In the genomic region with DNA sequence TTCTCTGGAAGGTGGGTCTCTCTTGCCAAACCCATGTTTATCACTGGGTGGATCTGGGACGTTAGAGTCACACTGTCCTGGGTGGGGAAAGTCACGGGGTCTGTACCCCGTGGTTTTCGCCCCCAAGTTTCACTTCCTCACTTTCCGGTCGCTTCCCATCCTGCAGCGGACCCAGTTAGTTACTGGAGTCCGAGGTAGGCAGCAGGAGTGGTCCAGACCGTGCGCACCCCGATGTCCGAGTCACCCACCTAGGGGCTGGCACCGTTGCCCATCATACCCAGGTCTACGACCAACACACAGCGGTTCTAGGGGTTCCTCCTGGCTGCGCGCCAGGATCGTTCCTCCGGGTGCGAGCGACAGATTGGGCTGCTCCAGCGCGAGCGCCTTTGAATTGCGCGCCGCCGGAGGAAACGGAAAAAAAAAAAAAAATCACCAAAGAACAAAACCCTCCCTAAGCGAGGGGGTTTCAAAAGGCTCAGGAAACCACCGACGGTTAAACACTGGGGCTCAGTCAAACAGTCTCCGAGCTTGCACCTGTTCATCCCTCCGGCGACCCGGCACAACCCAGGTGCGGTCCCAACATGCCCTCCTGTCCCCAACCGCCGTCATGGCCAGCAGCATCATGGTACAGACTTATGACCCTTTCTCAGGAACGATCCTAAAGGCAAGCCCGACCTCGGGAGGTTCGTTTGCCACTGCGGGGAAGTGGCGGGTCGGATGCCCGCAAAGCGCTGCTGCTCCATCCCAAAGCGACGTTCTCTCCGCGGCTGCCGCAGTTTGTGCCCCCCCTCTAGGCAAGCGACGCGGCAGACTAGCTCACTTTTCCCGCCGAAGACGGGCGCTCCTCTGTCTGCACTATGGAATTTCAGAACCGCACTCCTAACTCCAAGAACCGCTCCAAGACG, we compare ENCODE assay signal across 7 mouse cellular contexts. TPM values are rescaled to one million over a fixed set of nuclear protein-coding genes. Genes with fewer than 3 reads are reported as not detected.
DNase-seq lines count a peak whose midpoint lies in the region; ATAC-seq and TF ChIP-seq lines count a peak whose summit lies in the region.

No protein-coding gene starts in this region.

- WGBS in forebrain, embryonic 11.5 days: under 1% methylated on average over 63 of the region's 63 CpGs
- WGBS in limb, embryonic 10.5 days: under 1% methylated on average over 63 of the region's 63 CpGs
- WGBS in midbrain, embryonic 11.5 days: under 1% methylated on average over 63 of the region's 63 CpGs

- H3K27ac ChIP-seq in forebrain, embryonic 11.5 days (ENCODE audit: low read depth, low read length): peak overlapping the region; percentile 82
- peak overlapping the region; percentile 58 for H3K27ac ChIP-seq in limb, embryonic 10.5 days
- peak overlapping the region; percentile 85 for H3K27ac ChIP-seq in midbrain, embryonic 11.5 days (ENCODE audit: low read depth, low read length)

- peaks cover 58% of the 10 kb centered on the region for H3K27me3 ChIP-seq in E14TG2a.4 (ENCODE audit: insufficient read depth, low read length)
- H3K27me3 ChIP-seq in forebrain, embryonic 11.5 days (ENCODE audit: control insufficient read depth, insufficient read depth, low read length): 0 out of 2 replicates have a peak, but pooled peaks cover 2% of the 10 kb centered on the region
- H3K27me3 ChIP-seq in limb, embryonic 10.5 days (ENCODE audit: low read depth, poor library complexity, severe bottlenecking): peaks cover 65% of the 10 kb centered on the region
- no peaks in the 10 kb centered on the region for H3K27me3 ChIP-seq in midbrain, embryonic 11.5 days (ENCODE audit: control insufficient read depth, insufficient read depth, low read length)

- H3K36me3 ChIP-seq in E14TG2a.4 (ENCODE audit: insufficient read depth, low read length): peaks cover 6% of the 10 kb centered on the region; the same call in 1 of the 2 replicates
- H3K36me3 ChIP-seq in forebrain, embryonic 11.5 days (ENCODE audit: control insufficient read depth, insufficient read depth, low read length): peaks cover 7% of the 10 kb centered on the region; the same call in 1 of the 2 replicates
- no peaks in the 10 kb centered on the region for H3K36me3 ChIP-seq in limb, embryonic 10.5 days
- H3K36me3 ChIP-seq in midbrain, embryonic 11.5 days (ENCODE audit: control insufficient read depth, insufficient read depth, low read length): peaks cover 11% of the 10 kb centered on the region

- TF ChIP-seq CTCF in E14TG2a.4 (conservative IDR thresholded peaks at IDR 0.05; ENCODE audit: low read length): no peak

- peak; percentile 7 for ATAC-seq in forebrain, embryonic 11.5 days (replicated peaks; ENCODE audit: low FRiP score)
- no peak for ATAC-seq in midbrain, embryonic 11.5 days (ENCODE audit: low FRiP score)

- no peaks in the 10 kb centered on the region for H3K9me3 ChIP-seq in E14TG2a.4 (ENCODE audit: low read length)
- no peaks in the 10 kb centered on the region for H3K9me3 ChIP-seq in forebrain, embryonic 11.5 days (ENCODE audit: control insufficient read depth, low read length)
- H3K9me3 ChIP-seq in limb, embryonic 10.5 days (replicated peaks): no peaks in the 10 kb centered on the region
- H3K9me3 ChIP-seq in midbrain, embryonic 11.5 days (ENCODE audit: control insufficient read depth, low read length): no peaks in the 10 kb centered on the region

- H3K4me1 ChIP-seq in E14TG2a.4 (replicated peaks; ENCODE audit: low read depth, low read length): peaks cover 50% of the 10 kb centered on the region
- H3K4me1 ChIP-seq in forebrain, embryonic 11.5 days (replicated peaks; ENCODE audit: control insufficient read depth, insufficient read depth, low read length): peaks cover 35% of the 10 kb centered on the region
- H3K4me1 ChIP-seq in limb, embryonic 10.5 days: peaks cover 42% of the 10 kb centered on the region
- peaks cover 67% of the 10 kb centered on the region for H3K4me1 ChIP-seq in midbrain, embryonic 11.5 days (ENCODE audit: control insufficient read depth, insufficient read depth, low read length)

- H3K4me2 ChIP-seq in forebrain, embryonic 11.5 days (ENCODE audit: low read depth, low read length, severe bottlenecking): peak overlapping the region; percentile 75
- peak overlapping the region; percentile 73 for H3K4me2 ChIP-seq in midbrain, embryonic 11.5 days

- intact Hi-C loops in heart, postnatal 25 days (cut with DNase I): loop anchor here (5.0 kb wide), 3 partner anchors 111 to 219 kb away; no protein-coding TSS in a partner anchor

- peak overlapping the region; percentile 85 for H3K9ac ChIP-seq in forebrain, embryonic 11.5 days (ENCODE audit: low read length)
- peak overlapping the region; percentile 98 for H3K9ac ChIP-seq in midbrain, embryonic 11.5 days (ENCODE audit: low read length)

- H3K4me3 ChIP-seq in E14TG2a.4 (replicated peaks; ENCODE audit: low read length): peak overlapping the region; percentile 76
- peak overlapping the region; percentile 52 for H3K4me3 ChIP-seq in forebrain, embryonic 11.5 days (ENCODE audit: low read depth, low read length)
- H3K4me3 ChIP-seq in limb, embryonic 10.5 days: peak overlapping the region; percentile 58
- peak overlapping the region; percentile 90 for H3K4me3 ChIP-seq in midbrain, embryonic 11.5 days (ENCODE audit: low read depth, low read length)

- DNase-seq in adrenal gland, adult (ENCODE audit: inconsistent age in 2 of 2, low spot score in 1 of 2): peak; percentile 62 to 79
- peak; percentile 81 for DNase-seq in forebrain, embryonic 11.5 days (ENCODE audit: low spot score)
- DNase-seq in heart, postnatal 25 days (ENCODE audit: low spot score): peak; percentile 29
- DNase-seq in limb, embryonic 10.5 days (ENCODE audit: low spot score): peak; percentile 66
- peak; percentile 95 for DNase-seq in midbrain, embryonic 11.5 days (ENCODE audit: low spot score, missing footprints)
- DNase-seq in spleen, postnatal 10 days (ENCODE audit: low spot score in 2 of 2): peak; percentile 82 to 91

RNA-seq across cellular contexts. Expression of gene Cxcr4, which starts 1.0 kb away (rescaled TPM):
- polyA plus RNA-seq in forebrain, embryonic 11.5 days (2014; fragmentation: Nextera tagmentation; extraction: Ambion mirVana): 9.0 and 10.0 TPM in 2 replicates
- 10 to 100 TPM; 10.0 to 11.2 TPM for total RNA-seq in heart, postnatal 25 days (2021)
- polyA plus RNA-seq in limb, embryonic 10.5 days (2016; fragmentation: Nextera tagmentation; extraction: Ambion mirVana): 1.8 and 2.1 TPM in 2 replicates
- 22.6 and 25.6 TPM in 2 replicates for polyA plus RNA-seq in midbrain, embryonic 11.5 days (2014; fragmentation: Nextera tagmentation; extraction: Ambion mirVana)

Comparison
In these comparisons a context has a peak if more than half of its experiments do, and no peak if none do; other contexts are left out.
1. DNase-seq: peak in every context shown above with its lines; median percentile 95 in midbrain, embryonic 11.5 days; 86 in spleen, postnatal 10 days; 81 in forebrain, embryonic 11.5 days; 70 in adrenal gland, adult; 66 in limb, embryonic 10.5 days; 29 in heart, postnatal 25 days.